Comparison of ENCODE assay signal across 8 mouse cellular contexts in genomic region chr13:92354456-92355271, GRCm38 (mm10). TPM values are rescaled to one million over a fixed set of nuclear protein-coding genes. Genes with fewer than 3 reads are reported as not detected.
DNase-seq lines count a peak whose midpoint lies in the region; ATAC-seq lines count a peak whose summit lies in the region.

TSS of gene Dhfr (plus strand) at chr13:92354726.
TSS of gene Msh3 (minus strand) at chr13:92355003.

- DNase-seq in adipocyte (ENCODE audit: low spot score): peak; percentile 98
- peak; percentile 97 for DNase-seq in embryo, embryonic 10 days (ENCODE audit: low spot score)
- peak; percentile 98 for DNase-seq in gastrocnemius, postnatal 10 days
- DNase-seq in induced T-regulatory cell, adult 2 months (ENCODE audit: low read depth): peak; percentile 99
- DNase-seq in left cerebral cortex, adult 9 months (ENCODE audit: low spot score in 2 of 2): peak; percentile 90 to 97
- DNase-seq in right cerebral cortex, postnatal 14 days: peak; percentile 98
- peak; percentile 94 to 95 for DNase-seq in urinary bladder, postnatal 36 days (ENCODE audit: low spot score in 2 of 2)

- peak; percentile 88 for ATAC-seq in megakaryocyte progenitor cell, adult 5-6 weeks (replicated peaks; ENCODE audit: poor library complexity)

RNA-seq across cellular contexts. Expression of gene Dhfr, which starts in this region (rescaled TPM):
- 1 to 10 TPM; 1.9 to 2.8 TPM for total RNA-seq in gastrocnemius, postnatal 10 days (2021)
- total RNA-seq in megakaryocyte progenitor cell, adult 5-6 weeks (2015): 22.1 and 24.7 TPM in 2 replicates
- 21.5 and 22.6 TPM in 2 replicates for total RNA-seq in megakaryocyte progenitor cell, adult 5-6 weeks (2017)

RNA-seq across cellular contexts. Expression of gene Msh3, which starts in this region (rescaled TPM):
- 10 to 100 TPM in 1 of 2 experiments, 1 to 10 TPM in 1; 9.6 to 18.5 TPM for total RNA-seq in gastrocnemius, postnatal 10 days (2021)
- total RNA-seq in megakaryocyte progenitor cell, adult 5-6 weeks (2015): 35.6 and 46.4 TPM in 2 replicates
- 30.3 and 39.5 TPM in 2 replicates for total RNA-seq in megakaryocyte progenitor cell, adult 5-6 weeks (2017)

Comparison
In these comparisons a context has a peak if more than half of its experiments do, and no peak if none do; other contexts are left out.
1. Peak in every context shown above with its lines: DNase-seq and ATAC-seq.
2. RNA of gene Dhfr (total RNA-seq): 21.5 to 24.7 TPM in megakaryocyte progenitor cell, adult 5-6 weeks; 1.9 to 2.8 TPM in gastrocnemius, postnatal 10 days; every median in the first group is over 4 times any median in the second.